Mouse (Mus musculus) testis, adult 2 months (tissue): Measurements from ENCODE around the gene Mrpl55.

Experiments
- CTCF ChIP-seq: fragments of 200-500 bp; IDR thresholded peaks from 2 replicates; pipeline ENCODE4 v1.5.1; 2012; ENCODE audit warnings: low read depth, mild to moderate bottlenecking, inconsistent platforms, low read length, moderate library complexity; ENCODE audit not compliant: control insufficient read depth, insufficient read depth, insufficient replicate concordance
- POLR2A ChIP-seq: fragments of 200-500 bp; IDR thresholded peaks from 2 replicates; pipeline ENCODE4 v1.6.1; 2012; ENCODE audit warnings: low read depth, mild to moderate bottlenecking, inconsistent platforms, low read length, moderate library complexity; ENCODE audit not compliant: control insufficient read depth

- TF ChIP-seq POLR2A, result no peak
- no peak for TF ChIP-seq CTCF
Observed at GRCm38 (mm10) chr11:59201216-59202002, 877 bp upstream of the Mrpl55 start.
